Mouse (Mus musculus): ENCODE measurements at regions not wholly inside any gene's neighbourhood (a gene's known extent, or its start where the extent isn't known, plus 50 kb on each side); places are given as distances from the start of the nearest gene placed in this dataset.

DNA sequence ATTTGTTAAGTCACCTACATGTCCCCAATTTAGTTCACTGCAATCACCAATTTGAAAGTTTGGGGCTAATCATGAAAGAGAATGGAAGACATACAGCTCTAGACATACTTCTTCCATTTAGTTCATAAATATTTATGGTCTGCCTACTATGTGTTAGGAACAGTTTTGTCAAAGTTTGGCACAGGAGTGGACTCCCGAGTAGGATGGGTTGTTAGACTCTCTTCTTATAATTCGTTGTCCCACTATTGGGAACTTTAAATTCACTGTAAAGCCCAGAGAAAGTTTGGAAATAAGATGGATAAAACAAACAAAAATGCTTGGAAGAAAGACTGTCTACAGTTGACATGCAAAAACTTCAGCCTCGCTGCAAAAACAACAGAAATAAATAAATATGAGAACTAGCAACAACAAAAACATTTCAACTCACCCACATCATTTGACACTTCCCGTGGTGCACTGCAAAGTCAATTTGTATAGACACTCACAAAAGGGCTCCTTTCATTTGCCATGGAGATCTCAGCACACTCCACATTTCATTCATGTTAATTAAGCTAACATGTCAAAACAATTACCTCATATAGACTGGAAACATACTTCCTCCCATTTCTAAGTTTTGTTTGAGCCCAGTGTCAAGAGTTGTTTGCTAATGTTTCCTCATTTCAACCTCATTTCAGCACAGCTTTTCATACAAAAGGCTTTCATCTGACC is 570.2 kb upstream of the Kirrel3 start:
- no peak for DNase-seq (ENCODE audit: low spot score in 2 of 2)

DNA sequence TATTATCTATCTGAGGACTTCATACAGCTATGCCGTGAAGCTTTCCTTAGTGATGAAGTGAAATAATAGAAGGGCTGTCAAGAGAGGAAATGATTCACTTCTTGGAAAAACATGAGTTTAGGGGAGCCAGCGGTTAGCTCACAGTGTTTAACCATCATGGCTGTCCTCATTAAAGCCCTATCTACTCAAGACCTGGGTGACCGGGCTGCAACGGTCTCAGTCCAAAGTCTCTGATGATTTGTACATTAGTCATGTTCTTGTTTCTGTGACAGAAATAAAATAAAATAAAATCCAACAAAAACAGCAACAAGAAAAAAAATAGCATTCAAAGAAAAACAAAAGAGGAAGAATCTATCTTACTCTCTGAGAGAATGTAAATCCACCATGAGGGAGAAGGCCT is 555.4 kb upstream of the Kirrel3 start:
- no peak for DNase-seq (ENCODE audit: low spot score in 2 of 2)

DNA sequence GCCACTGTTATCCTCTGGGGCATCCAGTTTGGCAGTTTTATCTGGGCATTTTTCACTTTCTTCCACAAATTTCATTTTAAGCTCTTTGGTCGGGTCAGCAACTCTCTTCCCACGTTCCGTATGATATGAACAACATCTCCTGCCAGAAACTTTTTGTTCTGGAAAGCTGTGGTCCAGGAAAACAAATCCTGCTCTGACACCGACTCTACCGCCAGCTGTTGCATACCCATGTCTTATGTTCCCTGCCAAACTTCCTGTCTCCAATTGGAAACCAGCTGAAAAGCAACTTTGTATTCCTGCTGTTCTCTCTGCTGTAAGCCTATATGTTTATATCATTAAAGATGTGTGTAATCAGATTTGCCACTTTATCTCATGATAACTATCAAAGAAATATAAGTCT is 551.6 kb upstream of the Kirrel3 start:
- no peak for DNase-seq (ENCODE audit: low spot score in 2 of 2)

DNA sequence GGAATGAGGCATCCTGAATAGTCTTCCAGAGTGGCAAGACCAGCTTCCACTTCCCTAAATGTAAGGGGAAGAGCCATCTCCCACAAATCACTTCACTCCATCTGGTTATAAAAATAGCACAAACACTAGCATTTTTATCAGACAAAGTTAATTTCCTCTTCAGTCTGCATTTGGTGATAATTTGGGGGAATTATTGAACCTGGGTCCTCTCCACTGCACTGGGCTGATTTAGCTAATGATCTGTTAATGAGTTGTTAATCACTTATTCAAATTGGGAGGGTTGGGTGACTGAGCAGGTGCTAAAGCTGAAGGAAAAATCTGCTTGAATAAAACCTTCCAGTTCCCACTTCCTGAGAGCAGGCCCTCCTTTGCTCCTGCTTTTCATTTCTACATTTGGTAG is 531.4 kb upstream of the Kirrel3 start:
- no peak for DNase-seq (ENCODE audit: low spot score in 2 of 2)
